Mouse (Mus musculus) thymus, adult 2 months (tissue): Measurements from ENCODE around the gene Cldn18.

Experiments used
- CTCF ChIP-seq: fragments of 200-500 bp; IDR thresholded peaks from 2 replicates; pipeline ENCODE4 v1.5.1; 2012; ENCODE audit warnings: mild to moderate bottlenecking, control low read depth, low read length, moderate library complexity, borderline replicate concordance; ENCODE audit not compliant: control insufficient read depth, poor library complexity, insufficient read depth; ENCODE audit errors: extremely low read depth
- POLR2A ChIP-seq: fragments of 200-500 bp; IDR thresholded peaks from 2 replicates; pipeline ENCODE4 v1.6.1; 2012; ENCODE audit warnings: mild to moderate bottlenecking, low read length, control low read depth, moderate library complexity; ENCODE audit not compliant: control insufficient read depth, poor library complexity, insufficient read depth; ENCODE audit errors: extremely low read depth

DNA sequence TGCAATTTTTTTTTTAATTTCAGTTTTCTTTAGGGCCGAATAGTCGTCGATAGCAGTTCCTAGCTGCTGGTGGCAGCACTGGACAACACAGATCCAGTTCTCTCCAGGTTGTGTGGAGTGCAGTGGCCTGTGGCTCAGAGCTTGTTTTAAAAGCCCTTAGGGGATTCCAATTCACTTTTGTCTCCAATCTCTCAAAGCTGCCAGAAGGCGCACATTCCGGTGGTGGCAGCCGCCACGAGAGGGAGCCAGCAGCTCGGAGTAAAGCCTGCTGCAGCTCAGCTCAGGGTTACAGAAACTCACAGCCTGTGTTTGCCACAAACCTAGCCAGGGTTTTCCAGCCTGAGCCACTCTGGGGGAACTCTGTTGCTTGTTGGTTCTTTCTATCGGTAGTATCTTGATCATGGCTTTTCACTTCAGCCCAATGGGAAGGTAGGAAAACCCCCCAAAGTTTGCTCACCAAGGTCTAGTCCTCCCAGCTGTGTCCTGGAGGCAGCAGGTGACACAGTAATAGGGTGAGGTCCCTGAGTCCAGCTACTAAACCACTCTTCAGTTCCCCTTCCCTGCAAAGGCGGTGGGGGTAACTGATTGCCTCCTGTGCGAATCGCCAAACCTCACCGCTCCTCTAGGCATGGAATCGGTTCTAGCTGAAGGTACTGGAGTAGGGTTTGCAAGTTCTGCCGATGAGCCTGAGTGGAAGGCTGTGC, 13.0 kb upstream of the Cldn18 start:
- TF ChIP-seq CTCF = no peak
- TF ChIP-seq POLR2A = no peak
